Mouse (Mus musculus) v-Abl transformed pro-B cells (cell line): Measurements from ENCODE around the gene Cyp2b9.
"Not testable (repeated sequence)": the region's sequence is repeated elsewhere in the genome, so short reads cannot be mapped to it uniquely, and the experiment has no call there.

Experiments
- in situ Hi-C, 2 experiments: fragments of 400-800 bp; cut with MboI; formaldehyde crosslinking; loops; one replicate each; pipeline ENCODE4 v1.15.1; 2025; ENCODE audit not compliant: unreplicated experiment in 2 of 2

Gene Cyp2b9

GRCm38 (mm10) chr7:26173111-26173510 is at the start of gene Cyp2b9:
Gene Cyp2b9, plus strand, starts transcription at chr7:26173411.
- in situ Hi-C loops: not testable (repeated sequence)

- in situ Hi-C loops: not testable (repeated sequence)
Measured at GRCm38 (mm10) chr7:26139623-26140022, 33.6 kb upstream of the Cyp2b9 start.

- in situ Hi-C loops: not testable (repeated sequence)
Measured at GRCm38 (mm10) chr7:26143657-26144056, 29.6 kb upstream of the Cyp2b9 start.

GRCm38 (mm10) chr7:26168765-26169536 is 4.3 kb upstream of the Cyp2b9 start:
- in situ Hi-C loops: not testable (repeated sequence)

GRCm38 (mm10) chr7:26201083-26201482 is 27.9 kb downstream of the Cyp2b9 start:
- in situ Hi-C loops: no loop called here

- in situ Hi-C loops: not testable (repeated sequence)
Measured at GRCm38 (mm10) chr7:26260034-26260433, 86.8 kb downstream of the Cyp2b9 start, which contains the start of gene Vmn1r184. Gene Vmn1r184, plus strand, starts transcription at chr7:26260334.
